Mouse (Mus musculus) erythroblast, embryonic 14.5 days (primary cell): ENCODE results near the gene Gsg1l2.

ENCODE experiments used
- GATA1 ChIP-seq: IDR thresholded peaks from 2 replicates; pipeline ENCODE4 v1.6.1; 2012; ENCODE audit warnings: low read length, inconsistent platforms, mixed read lengths
- TAL1 ChIP-seq: IDR thresholded peaks from 3 replicates; pipeline ENCODE4 v1.6.1; 2012; ENCODE audit warnings: low read length, inconsistent platforms, mixed read lengths

GRCm38 (mm10) chr11:67734597-67734996 lies 39.8 kb upstream of the Gsg1l2 start:
- no peak for TF ChIP-seq TAL1
- TF ChIP-seq GATA1 = no peak
